Mouse (Mus musculus): ENCODE results near the gene Smarcd2. TPM values are rescaled to one million over a fixed set of nuclear protein-coding genes. Genes with fewer than 3 reads are reported as not detected.

The Smarcd2 gene
- total and polyA plus RNA-seq, 2 experiments from 2014 or later, result 10.7 to 43.0 TPM

GRCm38 (mm10) chr11:106274971-106275411, 2.2 kb upstream of the Smarcd2 start:
- peak overlapping the region; percentile 30; the same call in 1 of the 2 replicates for H3K27ac ChIP-seq (ENCODE audit: low read depth)
- TF ChIP-seq CTCF (IDR thresholded peaks at IDR 0.05; ENCODE audit: low read depth) (no peak), EP300 (IDR thresholded peaks at IDR 0.05; ENCODE audit: low read depth) (no peak)
- ATAC-seq (ENCODE audit: insufficient read depth, low read depth) (no peak), DNase-seq (ENCODE audit: low spot score) (peak; percentile 13)
- no peak overlapping the region for H3K4me3 ChIP-seq (ENCODE audit: low read depth, low read length)
- no peaks in the 10 kb centered on the region for H3K36me3 ChIP-seq (replicated peaks; ENCODE audit: control insufficient read depth, insufficient read depth, low read length)
- peaks cover 31% of the 10 kb centered on the region for H3K4me1 ChIP-seq (ENCODE audit: control insufficient read depth, insufficient read depth)
- WGBS, result 67% methylated on average over 7 of the region's 7 CpGs
- H3K9me3 ChIP-seq (replicated peaks; ENCODE audit: control insufficient read depth, low read length), result no peaks in the 10 kb centered on the region
- no peak overlapping the region for H3K4me2 ChIP-seq (ENCODE audit: low read depth, low read length)
- H3K27me3 ChIP-seq (ENCODE audit: control insufficient read depth, insufficient read depth, low read length), result 0 out of 2 replicates have a peak, but pooled peaks cover 4% of the 10 kb centered on the region
- H3K9ac ChIP-seq (replicated peaks; ENCODE audit: low read depth, low read length), result no peak overlapping the region

GRCm38 (mm10) chr11:106274374-106274773, 1.6 kb upstream of the Smarcd2 start:
- Histone ChIP-seq H3K9me3 (replicated peaks; ENCODE audit: control insufficient read depth, low read length) (no peaks in the 10 kb centered on the region), H3K4me1 (ENCODE audit: control insufficient read depth, insufficient read depth) (peaks cover 31% of the 10 kb centered on the region), H3K27ac (ENCODE audit: low read depth) (no peak overlapping the region), H3K36me3 (replicated peaks; ENCODE audit: control insufficient read depth, insufficient read depth, low read length) (no peaks in the 10 kb centered on the region), H3K4me3 (ENCODE audit: low read depth, low read length) (no peak overlapping the region), H3K9ac (replicated peaks; ENCODE audit: low read depth, low read length) (no peak overlapping the region), H3K27me3 (ENCODE audit: control insufficient read depth, insufficient read depth, low read length) (0 out of 2 replicates have a peak, but pooled peaks cover 4% of the 10 kb centered on the region), H3K4me2 (ENCODE audit: low read depth, low read length) (no peak overlapping the region)
- WGBS, result 82% methylated on average over 1 of the region's 1 CpGs
- no peak for TF ChIP-seq EP300 (IDR thresholded peaks at IDR 0.05; ENCODE audit: low read depth)
- DNase-seq (ENCODE audit: low spot score) (no peak), ATAC-seq (ENCODE audit: insufficient read depth, low read depth) (no peak)

- no peaks in the 10 kb centered on the region for H3K9me3 ChIP-seq (replicated peaks; ENCODE audit: control insufficient read depth, low read length)
- no peak overlapping the region for H3K4me3 ChIP-seq (ENCODE audit: low read depth, low read length)
- TF ChIP-seq EP300 (IDR thresholded peaks at IDR 0.05; ENCODE audit: low read depth), result no peak
- TF ChIP-seq CTCF (IDR thresholded peaks at IDR 0.05; ENCODE audit: low read depth), result no peak
- H3K9ac ChIP-seq (replicated peaks; ENCODE audit: low read depth, low read length), result no peak overlapping the region
- H3K27me3 ChIP-seq (ENCODE audit: control insufficient read depth, insufficient read depth, low read length), result 0 out of 2 replicates have a peak, but pooled peaks cover 4% of the 10 kb centered on the region
- H3K4me2 ChIP-seq (ENCODE audit: low read depth, low read length), result no peak overlapping the region
- WGBS, result 96% methylated on average over 6 of the region's 6 CpGs
- H3K27ac ChIP-seq (ENCODE audit: low read depth), result no peak overlapping the region
- H3K4me1 ChIP-seq (ENCODE audit: control insufficient read depth, insufficient read depth), result peaks cover 36% of the 10 kb centered on the region
- ATAC-seq (ENCODE audit: insufficient read depth, low read depth) (no peak), DNase-seq (ENCODE audit: low spot score) (no peak)
- H3K36me3 ChIP-seq (replicated peaks; ENCODE audit: control insufficient read depth, insufficient read depth, low read length), result no peaks in the 10 kb centered on the region
Observed at GRCm38 (mm10) chr11:106273811-106274210, 1.0 kb upstream of the Smarcd2 start.

- no peaks in the 10 kb centered on the region for H3K9me3 ChIP-seq (replicated peaks; ENCODE audit: control insufficient read depth, low read length)
- H3K4me1 ChIP-seq (ENCODE audit: control insufficient read depth, insufficient read depth), result peaks cover 39% of the 10 kb centered on the region
- DNase-seq (ENCODE audit: low spot score) (no peak), ATAC-seq (ENCODE audit: insufficient read depth, low read depth) (no peak)
- peak overlapping the region; percentile 99 for H3K4me3 ChIP-seq (ENCODE audit: low read depth, low read length)
- H3K4me2 ChIP-seq (ENCODE audit: low read depth, low read length), result peak overlapping the region; percentile 78
- 0 out of 2 replicates have a peak, but pooled peaks cover 2% of the 10 kb centered on the region for H3K27me3 ChIP-seq (ENCODE audit: control insufficient read depth, insufficient read depth, low read length)
- peak overlapping the region; percentile 97 for H3K27ac ChIP-seq (ENCODE audit: low read depth)
- WGBS, result 12% methylated on average over 16 of the region's 16 CpGs
- peak overlapping the region; percentile 53 for H3K9ac ChIP-seq (replicated peaks; ENCODE audit: low read depth, low read length)
- H3K36me3 ChIP-seq (replicated peaks; ENCODE audit: control insufficient read depth, insufficient read depth, low read length), result no peaks in the 10 kb centered on the region
- TF ChIP-seq CTCF (IDR thresholded peaks at IDR 0.05; ENCODE audit: low read depth) (no peak), EP300 (IDR thresholded peaks at IDR 0.05; ENCODE audit: low read depth) (no peak)
Observed at GRCm38 (mm10) chr11:106273311-106273684, 526 bp upstream of the Smarcd2 start.

GRCm38 (mm10) chr11:106271794-106272643, 753 bp downstream of the Smarcd2 start:
- H3K36me3 ChIP-seq (replicated peaks; ENCODE audit: control insufficient read depth, insufficient read depth, low read length), result peaks cover 3% of the 10 kb centered on the region
- peak overlapping the region; percentile 99 for H3K9ac ChIP-seq (replicated peaks; ENCODE audit: low read depth, low read length)
- 1% methylated on average over 41 of the region's 41 CpGs for WGBS
- no peak for TF ChIP-seq EP300 (IDR thresholded peaks at IDR 0.05; ENCODE audit: low read depth)
- TF ChIP-seq CTCF (IDR thresholded peaks at IDR 0.05; ENCODE audit: low read depth), result no peak
- peaks cover 48% of the 10 kb centered on the region for H3K4me1 ChIP-seq (ENCODE audit: control insufficient read depth, insufficient read depth)
- H3K4me2 ChIP-seq (ENCODE audit: low read depth, low read length), result peak overlapping the region; percentile 75
- H3K27ac ChIP-seq (ENCODE audit: low read depth), result peak overlapping the region; percentile 97
- H3K9me3 ChIP-seq (replicated peaks; ENCODE audit: control insufficient read depth, low read length), result no peaks in the 10 kb centered on the region
- DNase-seq (ENCODE audit: low spot score), result peak; percentile 21
- no peaks in the 10 kb centered on the region for H3K27me3 ChIP-seq (ENCODE audit: control insufficient read depth, insufficient read depth, low read length)
- ATAC-seq (ENCODE audit: insufficient read depth, low read depth), result peak; percentile 9
- H3K4me3 ChIP-seq (ENCODE audit: low read depth, low read length), result peak overlapping the region; percentile 99
